Mouse (Mus musculus): ENCODE measurements around the gene Olfr479.
"Not testable (repeated sequence)": the region's sequence is repeated elsewhere in the genome, so short reads cannot be mapped to it uniquely, and the experiment has no call there.

Gene Olfr479

GRCm38 (mm10) chr7:108050393-108050792, at the start of gene Olfr479:
Gene Olfr479, plus strand, starts transcription at chr7:108050693.
- no peak for DNase-seq (ENCODE audit: low read depth, low spot score)

DNA sequence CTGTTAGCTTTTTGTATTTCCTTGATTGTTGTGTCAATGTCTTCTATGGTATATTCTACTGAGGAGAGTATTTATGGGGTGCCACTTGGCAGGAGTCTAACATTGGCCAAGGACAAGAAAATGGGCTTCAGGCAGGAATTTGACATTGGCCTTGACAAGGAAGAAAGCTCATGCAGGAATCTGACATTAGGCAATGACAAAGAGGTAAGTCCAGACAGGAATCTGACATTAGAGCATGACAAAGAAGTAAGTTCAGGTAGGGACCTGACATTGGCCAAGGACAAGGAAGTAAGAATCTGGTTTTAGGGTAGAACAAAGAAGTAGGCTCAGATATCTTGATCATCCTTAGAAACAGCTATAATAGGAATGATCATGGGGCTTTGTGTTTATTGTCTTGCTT, 36.2 kb upstream of the Olfr479 start:
- not testable (repeated sequence) for DNase-seq (ENCODE audit: low read depth, low spot score)

DNA sequence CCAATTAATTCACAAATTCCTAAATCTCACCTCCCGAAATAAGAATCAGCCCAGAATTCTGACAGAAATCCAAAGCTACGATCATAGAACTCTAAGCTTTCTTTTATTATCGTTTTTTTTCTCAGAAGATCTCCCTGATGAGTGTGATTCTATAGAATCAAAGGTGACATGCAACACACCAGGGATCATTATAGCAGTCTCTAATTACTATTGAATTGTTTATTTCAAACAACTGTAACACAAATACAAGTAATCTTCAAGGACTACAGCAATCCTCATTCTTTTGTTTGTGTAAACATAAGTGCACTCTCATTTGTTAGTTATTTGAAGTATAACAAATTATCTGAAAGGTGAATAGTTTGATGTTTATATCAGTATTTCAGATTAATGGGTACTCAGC, 16.6 kb upstream of the Olfr479 start, which contains the start of gene Olfr478:
Gene Olfr478, minus strand, starts transcription at position 101 of the 400 bp plus-strand sequence.
- DNase-seq (ENCODE audit: low read depth, low spot score) = no peak

DNA sequence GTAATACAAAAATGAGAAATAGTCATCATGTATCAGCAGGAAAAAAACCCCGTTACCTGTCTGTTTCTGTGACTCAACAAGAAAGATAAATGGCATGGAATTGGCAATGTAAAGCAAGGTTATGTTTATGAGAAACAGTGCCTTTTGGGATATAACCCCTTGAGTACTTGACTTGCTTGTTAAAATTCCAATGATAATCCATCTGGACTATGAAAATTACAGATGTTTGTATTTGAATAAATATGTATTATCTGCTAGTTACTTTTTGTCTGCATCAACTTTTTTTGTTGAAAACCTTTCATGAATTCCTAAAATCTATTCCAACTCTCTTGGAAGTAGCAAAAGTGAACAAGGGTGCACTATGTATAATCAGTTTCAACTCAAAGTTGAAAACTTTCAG, 16.8 kb downstream of the Olfr479 start, which contains the start of gene Olfr480:
Gene Olfr480, minus strand, starts transcription at position 101 of the 400 bp plus-strand sequence.
- DNase-seq (ENCODE audit: low read depth, low spot score) = no peak

DNA sequence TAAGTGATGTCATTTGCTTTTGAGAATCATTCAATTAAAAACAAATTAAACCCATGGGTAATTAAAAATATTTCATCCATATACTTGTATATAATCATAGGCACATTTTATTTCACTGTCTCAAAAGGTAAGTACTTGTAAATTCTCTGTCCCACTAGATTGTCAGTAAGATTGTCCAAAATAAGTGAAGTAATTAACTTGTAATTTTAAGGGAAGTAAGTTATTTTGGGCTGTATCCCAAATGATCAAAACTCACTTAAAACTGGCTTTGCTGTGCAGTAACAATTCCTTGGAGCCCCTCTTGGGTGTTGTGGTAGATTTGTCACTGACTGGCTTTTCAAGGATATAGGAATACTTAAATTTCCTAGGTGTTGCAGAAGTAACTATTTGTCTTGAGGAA, 29.1 kb downstream of the Olfr479 start, which contains the start of gene Olfr481:
Gene Olfr481, plus strand, starts transcription at position 301 of the 400 bp plus-strand sequence.
- no peak for DNase-seq (ENCODE audit: low read depth, low spot score)

GRCm38 (mm10) chr7:108097486-108097885, 47.0 kb downstream of the Olfr479 start, which contains the start of gene Olfr482:
Gene Olfr482, minus strand, starts transcription at chr7:108097586.
- DNase-seq (ENCODE audit: low read depth, low spot score) = no peak

DNA sequence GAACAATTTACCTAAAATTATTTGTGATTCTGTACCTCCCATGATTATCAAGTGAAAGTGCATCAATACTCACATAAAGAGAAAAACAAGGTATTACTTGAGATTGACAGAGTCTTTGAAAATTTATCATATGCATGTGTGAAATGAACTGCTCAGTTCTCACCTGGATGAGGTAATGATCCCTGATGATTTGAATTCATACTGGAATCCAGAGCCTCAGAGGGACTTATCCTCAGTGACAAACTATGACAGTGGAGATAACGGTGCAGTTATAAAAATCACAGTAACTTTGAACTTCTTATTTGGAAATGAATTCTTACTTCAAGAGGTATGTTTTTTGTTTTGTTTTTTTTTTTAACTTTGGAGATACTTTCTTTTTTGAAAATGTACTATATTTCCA, 50.1 kb downstream of the Olfr479 start, which contains the start of gene Olfr483:
Gene Olfr483, plus strand, starts transcription at position 301 of the 400 bp plus-strand sequence.
- no peak for DNase-seq (ENCODE audit: low read depth, low spot score)

All from A20 (cell line).